Mouse (Mus musculus) midbrain, postnatal 0 days (tissue): ENCODE measurements at regions not wholly inside any gene's neighbourhood (a gene's known extent, or its start where the extent isn't known, plus 50 kb on each side); places are given as distances from the start of the nearest gene placed in this dataset.

Experiments
- ATAC-seq: fragments of 200-750 bp; cut with Nextera tagmentation; 2 replicates; pipeline ENCODE4 v1.8.0; 2017; ENCODE audit warnings: moderate number of reproducible peaks, mild to moderate bottlenecking, moderate TSS enrichment, moderate library complexity; ENCODE audit not compliant: low FRiP score
- DNase-seq: peaks from one replicate; pipeline ENCODE4 v3.0.0-alpha.2; 2015; ENCODE audit warnings: low spot score
- H3K27ac ChIP-seq: fragments of 300-500 bp; sonication (generic); 2 replicates; pipeline ENCODE4 v1.5.1; 2014; ENCODE audit warnings: low read depth, mild to moderate bottlenecking, low read length, mixed read lengths
- H3K27me3 ChIP-seq: fragments of 300-500 bp; sonication (generic); 2 replicates; pipeline ENCODE4 v1.6.1; 2014; ENCODE audit warnings: low read length, control low read depth, mixed read lengths; ENCODE audit not compliant: insufficient read depth
- H3K36me3 ChIP-seq: fragments of 300-500 bp; sonication (generic); 2 replicates; pipeline ENCODE4 v1.6.1; 2014; ENCODE audit warnings: low read length, control low read depth, mixed read lengths; ENCODE audit not compliant: insufficient read depth
- H3K4me1 ChIP-seq: fragments of 300-500 bp; sonication (generic); 2 replicates; pipeline ENCODE4 v1.6.1; 2014; ENCODE audit warnings: mild to moderate bottlenecking, control low read depth, antibody characterized with exemption, low read length, mixed read lengths; ENCODE audit not compliant: insufficient read depth
- H3K4me2 ChIP-seq: fragments of 300-500 bp; sonication (generic); 2 replicates; pipeline ENCODE4 v1.6.1; 2014; ENCODE audit warnings: low read depth, mild to moderate bottlenecking, low read length, mixed read lengths; ENCODE audit not compliant: poor library complexity, severe bottlenecking
- H3K4me3 ChIP-seq: fragments of 300-500 bp; sonication (generic); 2 replicates; pipeline ENCODE4 v1.5.1; 2014; ENCODE audit warnings: low read depth, mild to moderate bottlenecking, low read length, moderate library complexity
- H3K9ac ChIP-seq: fragments of 300-500 bp; sonication (generic); replicated peaks from 2 replicates; pipeline ENCODE4 v1.6.1; 2014; ENCODE audit warnings: mild to moderate bottlenecking, low read length, moderate library complexity, mixed read lengths; ENCODE audit not compliant: poor library complexity, severe bottlenecking
- H3K9me3 ChIP-seq: fragments of 300-500 bp; sonication (generic); 2 replicates; pipeline ENCODE4 v1.6.1; 2016; ENCODE audit warnings: low read length, control low read depth
- CTCF ChIP-seq: IDR thresholded peaks from 2 replicates; pipeline ENCODE4 v1.5.1; 2016; ENCODE audit warnings: antibody characterized with exemption, mild to moderate bottlenecking
- WGBS: fragments of 180-500 bp; shearing (Covaris S2); extraction: QIAGEN DNeasy Blood & Tissue Kit; methylation state at CpG from one replicate; pipeline ENCODE4 v1.1.7; 2014; 5-methylcytosine and 5-hydroxymethylcytosine counted together

GRCm38 (mm10) chr11:114216493-114216892, 149.6 kb upstream of the Sdk2 start:
- Histone ChIP-seq H3K27me3 (no peaks in the 10 kb centered on the region), H3K4me2 (no peak overlapping the region), H3K9me3 (no peaks in the 10 kb centered on the region), H3K4me3 (no peak overlapping the region), H3K9ac (no peak overlapping the region), H3K4me1 (peaks cover 10% of the 10 kb centered on the region), H3K27ac (no peak overlapping the region), H3K36me3 (no peaks in the 10 kb centered on the region)
- WGBS: 12% methylated on average over 7 of the region's 7 CpGs
- DNase-seq (no peak), ATAC-seq (no peak)
- TF ChIP-seq CTCF: no peak

GRCm38 (mm10) chr11:114215256-114215655, 148.4 kb upstream of the Sdk2 start:
- ATAC-seq (no peak), DNase-seq (no peak)
- H3K27ac ChIP-seq: no peak overlapping the region
- H3K4me3 ChIP-seq: no peak overlapping the region
- 88% methylated on average over 8 of the region's 8 CpGs for WGBS
- no peaks in the 10 kb centered on the region for H3K9me3 ChIP-seq
- peaks cover 10% of the 10 kb centered on the region for H3K4me1 ChIP-seq
- no peak overlapping the region for H3K9ac ChIP-seq
- no peak overlapping the region for H3K4me2 ChIP-seq
- no peak for TF ChIP-seq CTCF
- H3K27me3 ChIP-seq: no peaks in the 10 kb centered on the region
- no peaks in the 10 kb centered on the region for H3K36me3 ChIP-seq

GRCm38 (mm10) chr11:114212136-114212535, 145.3 kb upstream of the Sdk2 start:
- no peaks in the 10 kb centered on the region for H3K9me3 ChIP-seq

GRCm38 (mm10) chr11:114205192-114205591, 138.3 kb upstream of the Sdk2 start:
- no peak for DNase-seq
- 48% methylated on average over 2 of the region's 2 CpGs for WGBS
- H3K9ac ChIP-seq: no peak overlapping the region

More at GRCm38 (mm10) chr11:114212136-114212535, 145.3 kb upstream of the Sdk2 start:
- DNase-seq: no peak
- Histone ChIP-seq H3K4me2 (no peak overlapping the region), H3K4me1 (peaks cover 5% of the 10 kb centered on the region), H3K27me3 (no peaks in the 10 kb centered on the region), H3K9ac (no peak overlapping the region), H3K36me3 (no peaks in the 10 kb centered on the region), H3K27ac (no peak overlapping the region), H3K4me3 (no peak overlapping the region)
- 56% methylated on average over 2 of the region's 2 CpGs for WGBS
- ATAC-seq: no peak
- TF ChIP-seq CTCF: no peak

GRCm38 (mm10) chr11:114203416-114203815, 136.6 kb upstream of the Sdk2 start:
- H3K4me3 ChIP-seq: no peak overlapping the region
- no peaks in the 10 kb centered on the region for H3K36me3 ChIP-seq
- no peak overlapping the region for H3K27ac ChIP-seq
- no peak overlapping the region for H3K9ac ChIP-seq
- TF ChIP-seq CTCF: no peak
- H3K27me3 ChIP-seq: no peaks in the 10 kb centered on the region
- DNase-seq (no peak), ATAC-seq (no peak)
- H3K4me2 ChIP-seq: no peak overlapping the region
- H3K4me1 ChIP-seq: peaks cover 5% of the 10 kb centered on the region; the same call in 1 of the 2 replicates
- WGBS: 58% methylated on average over 9 of the region's 9 CpGs
- H3K9me3 ChIP-seq: no peaks in the 10 kb centered on the region

More at GRCm38 (mm10) chr11:114205192-114205591, 138.3 kb upstream of the Sdk2 start:
- ATAC-seq: no peak
- Histone ChIP-seq H3K4me2 (no peak overlapping the region), H3K27me3 (no peaks in the 10 kb centered on the region), H3K4me1 (no peaks in the 10 kb centered on the region), H3K9me3 (no peaks in the 10 kb centered on the region), H3K27ac (no peak overlapping the region), H3K4me3 (no peak overlapping the region), H3K36me3 (no peaks in the 10 kb centered on the region)
- TF ChIP-seq CTCF: peak; percentile 61

GRCm38 (mm10) chr11:114202486-114202885, 135.6 kb upstream of the Sdk2 start:
- Histone ChIP-seq H3K9me3 (no peaks in the 10 kb centered on the region), H3K4me2 (no peak overlapping the region), H3K4me1 (peaks cover 8% of the 10 kb centered on the region; the same call in 1 of the 2 replicates), H3K27ac (no peak overlapping the region), H3K27me3 (no peaks in the 10 kb centered on the region), H3K4me3 (no peak overlapping the region), H3K9ac (no peak overlapping the region), H3K36me3 (no peaks in the 10 kb centered on the region)
- no peak for ATAC-seq
- DNase-seq: no peak
- no peak for TF ChIP-seq CTCF
- 68% methylated on average over 16 of the region's 16 CpGs for WGBS
